Mouse (Mus musculus) neural tube, embryonic 14.5 days (tissue): Measurements from ENCODE around the gene Apoc4. TPM values are rescaled to one million over a fixed set of nuclear protein-coding genes. Genes with fewer than 3 reads are reported as not detected.

Source experiments
- ATAC-seq: fragments of 200-750 bp; cut with Nextera tagmentation; 2 replicates; pipeline ENCODE4 v1.8.0; 2017; ENCODE audit warnings: low read depth, mild to moderate bottlenecking, moderate TSS enrichment, moderate library complexity
- H3K27ac ChIP-seq: fragments of 300-500 bp; sonication (generic); 2 replicates; pipeline ENCODE4 v1.5.1; 2014; ENCODE audit warnings: low read depth, mild to moderate bottlenecking, control low read depth, low read length, moderate library complexity, mixed read lengths
- H3K27me3 ChIP-seq: fragments of 300-500 bp; sonication (generic); 2 replicates; pipeline ENCODE4 v1.6.1; 2014; ENCODE audit warnings: low read length; ENCODE audit not compliant: control insufficient read depth, insufficient read depth
- H3K36me3 ChIP-seq: fragments of 300-500 bp; sonication (generic); 2 replicates; pipeline ENCODE4 v1.6.1; 2014; ENCODE audit warnings: low read length, mixed read lengths; ENCODE audit not compliant: control insufficient read depth, insufficient read depth
- H3K4me1 ChIP-seq: fragments of 300-500 bp; sonication (generic); 2 replicates; pipeline ENCODE4 v1.6.1; 2014; ENCODE audit warnings: low read length; ENCODE audit not compliant: control insufficient read depth, insufficient read depth
- H3K4me2 ChIP-seq: fragments of 300-500 bp; sonication (generic); 2 replicates; pipeline ENCODE4 v1.6.1; 2014; ENCODE audit warnings: mild to moderate bottlenecking, low read depth, low read length, control low read depth
- H3K4me3 ChIP-seq: fragments of 300-500 bp; sonication (generic); 2 replicates; pipeline ENCODE4 v1.5.1; 2014; ENCODE audit warnings: low read depth, low read length, control low read depth, mixed read lengths
- H3K9ac ChIP-seq: fragments of 300-500 bp; sonication (generic); replicated peaks from 2 replicates; pipeline ENCODE4 v1.6.1; 2014; ENCODE audit warnings: low read depth, mild to moderate bottlenecking, control low read depth, low read length, mixed read lengths
- H3K9me3 ChIP-seq: fragments of 300-500 bp; sonication (generic); 2 replicates; pipeline ENCODE4 v1.6.1; 2016; ENCODE audit warnings: low read length; ENCODE audit not compliant: control insufficient read depth
- WGBS: fragments of 180-500 bp; shearing (Covaris S2); extraction: QIAGEN DNeasy Blood & Tissue Kit; methylation state at CpG from one replicate; pipeline ENCODE4 v1.1.7; 2014; 5-methylcytosine and 5-hydroxymethylcytosine counted together
- polyA plus RNA-seq: library from polyadenylated mRNA; unstranded; fragments of >200 nt; fragmentation: Nextera tagmentation; extraction: Ambion mirVana; gene quantifications from 2 replicates; pipeline ENCODE4 v1.2.1, GENCODE M21; 2014

Apoc4 gene
- polyA plus RNA-seq, 1 experiment from 2014 or later: 0.20 TPM

DNA sequence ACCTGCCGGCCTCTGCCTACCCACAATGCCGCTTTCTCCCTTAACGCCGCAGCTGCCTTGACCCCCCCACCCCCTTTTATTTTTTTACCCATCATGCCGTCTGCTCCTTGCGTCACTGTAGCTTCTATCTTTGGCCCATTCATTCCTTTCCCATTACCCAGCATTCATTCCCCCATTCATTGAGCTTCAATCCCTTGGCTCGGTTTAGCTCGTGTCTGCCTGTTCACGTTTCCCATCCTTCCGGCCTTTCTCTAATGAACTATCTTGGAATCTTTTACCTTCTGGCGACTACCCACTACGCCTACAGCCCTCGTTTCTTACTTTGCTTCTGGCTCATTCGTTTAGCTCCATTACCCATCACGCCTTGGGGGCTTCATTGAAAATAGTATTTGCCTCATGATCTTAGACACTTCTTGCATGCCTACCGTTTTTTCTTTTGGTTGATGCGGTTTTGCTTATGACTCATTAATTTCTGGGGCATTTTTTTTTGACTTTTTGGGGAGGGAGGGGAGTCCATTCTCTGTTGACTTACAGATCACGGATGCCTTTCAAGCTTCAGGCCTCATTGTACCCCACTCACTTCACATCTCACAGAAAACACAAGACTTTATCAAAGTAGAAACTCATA lies 34.9 kb upstream of the Apoc4 start:
- Histone ChIP-seq H3K27me3 (no peaks in the 10 kb centered on the region), H3K27ac (peak overlapping the region; percentile 92), H3K9ac (peak overlapping the region; percentile 51; the same call in 1 of the 2 replicates), H3K4me1 (peaks cover 12% of the 10 kb centered on the region), H3K4me2 (peak overlapping the region; percentile 73), H3K4me3 (peak overlapping the region; percentile 29), H3K36me3 (peaks cover 10% of the 10 kb centered on the region; the same call in 1 of the 2 replicates), H3K9me3 (peaks cover 2% of the 10 kb centered on the region; the same call in 1 of the 2 replicates)
- WGBS: 6% methylated on average over 18 of the region's 18 CpGs
- ATAC-seq: no peak

DNA sequence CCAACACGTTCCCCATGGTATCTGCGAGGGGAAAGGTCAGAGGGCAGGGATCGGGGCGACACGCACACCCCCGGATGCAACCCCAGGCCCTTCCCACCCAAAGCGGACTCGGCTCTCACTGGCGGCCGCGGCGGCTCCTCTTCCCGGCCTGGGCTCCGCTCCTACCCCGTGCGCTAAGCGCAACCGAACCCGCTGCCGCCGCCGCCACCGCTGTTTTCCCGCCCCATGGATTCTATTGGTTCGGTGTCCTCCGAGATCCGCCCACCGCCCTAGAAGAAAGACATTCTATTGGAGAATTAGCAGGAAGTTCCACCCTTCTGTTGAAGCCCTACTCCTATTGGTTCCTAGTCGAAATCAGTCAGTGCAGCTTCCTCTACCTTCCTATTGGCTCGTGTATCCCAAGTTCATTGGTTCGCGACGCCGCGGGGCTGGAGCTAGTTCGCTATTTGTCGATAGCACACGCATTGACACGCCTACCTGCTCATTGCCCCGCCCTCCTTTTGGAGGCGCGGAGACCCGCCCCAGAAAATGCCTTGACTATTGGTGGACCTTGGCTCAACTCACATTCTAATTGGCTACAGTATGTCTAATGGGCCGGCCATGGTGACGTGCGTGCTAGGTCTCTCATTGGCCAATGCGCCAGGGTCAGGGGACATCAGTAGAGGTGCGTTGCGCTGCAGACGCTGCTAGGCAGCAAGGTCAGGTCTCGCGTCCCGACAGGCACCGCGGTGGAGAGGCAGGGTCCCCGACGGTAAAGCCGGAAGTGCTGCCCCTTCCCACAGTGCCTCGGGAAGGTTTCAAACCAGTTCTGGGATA lies 34.2 kb upstream of the Apoc4 start, which contains the start of gene Tomm40:
Tomm40 (minus strand) TSS at position 200 of the 816 bp plus-strand sequence.
- H3K4me2 ChIP-seq: peak within 1 kb of the TSS; percentile 73
- peaks cover 13% of the 10 kb centered on the region; the same call in 1 of the 2 replicates for H3K36me3 ChIP-seq
- WGBS: under 1% methylated on average over 52 of the region's 59 CpGs
- H3K4me3 ChIP-seq: peak within 1 kb of the TSS; percentile 79
- no peaks in the 10 kb centered on the region for H3K27me3 ChIP-seq
- H3K27ac ChIP-seq: peak within 1 kb of the TSS; percentile 92
- peak; percentile 98 for ATAC-seq
- no peaks in the 10 kb centered on the region for H3K9me3 ChIP-seq
- peaks cover 12% of the 10 kb centered on the region for H3K4me1 ChIP-seq
- peak within 1 kb of the TSS; percentile 88 for H3K9ac ChIP-seq

DNA sequence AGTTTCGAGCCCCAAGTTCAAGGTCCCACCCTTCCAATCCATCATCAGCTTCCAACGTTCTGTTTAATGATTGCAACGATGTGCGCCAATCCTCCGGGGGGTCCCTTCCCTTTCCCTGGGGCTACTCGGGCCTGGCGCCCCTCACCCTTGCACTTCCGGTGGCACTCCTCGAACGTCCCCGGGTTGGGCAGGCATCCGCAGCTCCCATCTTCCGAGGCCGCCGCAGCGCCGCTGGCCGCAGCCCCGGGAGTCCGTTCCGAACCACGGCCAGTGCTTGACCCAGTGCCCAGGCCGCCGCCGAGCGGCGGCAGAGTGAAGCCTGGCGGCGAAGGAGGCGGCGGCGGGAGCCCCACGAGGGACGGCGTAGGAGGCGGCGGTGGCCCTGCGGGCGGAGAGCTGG lies 33.6 kb upstream of the Apoc4 start:
- ATAC-seq: no peak
- Histone ChIP-seq H3K36me3 (peaks cover 14% of the 10 kb centered on the region; the same call in 1 of the 2 replicates), H3K4me2 (peak overlapping the region; percentile 65), H3K4me3 (peak overlapping the region; percentile 79), H3K27me3 (no peaks in the 10 kb centered on the region), H3K4me1 (peaks cover 12% of the 10 kb centered on the region), H3K9me3 (no peaks in the 10 kb centered on the region), H3K27ac (peak overlapping the region; percentile 73), H3K9ac (peak overlapping the region; percentile 88)
- WGBS: 1% methylated on average over 38 of the region's 39 CpGs

DNA sequence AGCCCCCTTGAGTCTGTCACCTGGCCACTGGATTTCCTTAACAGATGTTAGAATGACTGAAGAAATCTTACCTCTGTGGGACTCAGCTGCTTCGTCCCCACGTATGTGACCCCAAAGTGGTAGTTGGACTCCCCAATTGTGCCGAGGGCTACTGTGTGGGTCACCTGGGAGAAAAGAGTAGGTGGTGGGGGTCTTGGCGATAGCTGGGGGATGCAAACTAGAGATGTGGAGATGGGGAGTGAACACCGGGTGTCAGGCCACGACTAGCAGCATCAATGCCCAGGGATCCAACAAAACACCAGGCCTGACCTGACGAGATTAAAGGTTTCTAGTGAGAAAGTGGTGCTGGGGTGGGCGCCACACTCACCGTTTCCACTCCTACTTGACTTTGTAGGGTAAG lies 32.3 kb upstream of the Apoc4 start:
- no peak overlapping the region for H3K4me3 ChIP-seq
- no peak for ATAC-seq
- no peaks in the 10 kb centered on the region for H3K27me3 ChIP-seq
- H3K9me3 ChIP-seq: no peaks in the 10 kb centered on the region
- no peak overlapping the region for H3K27ac ChIP-seq
- no peak overlapping the region for H3K9ac ChIP-seq
- H3K4me1 ChIP-seq: peaks cover 12% of the 10 kb centered on the region
- no peak overlapping the region for H3K4me2 ChIP-seq
- 91% methylated on average over 9 of the region's 9 CpGs for WGBS
- peaks cover 22% of the 10 kb centered on the region for H3K36me3 ChIP-seq

DNA sequence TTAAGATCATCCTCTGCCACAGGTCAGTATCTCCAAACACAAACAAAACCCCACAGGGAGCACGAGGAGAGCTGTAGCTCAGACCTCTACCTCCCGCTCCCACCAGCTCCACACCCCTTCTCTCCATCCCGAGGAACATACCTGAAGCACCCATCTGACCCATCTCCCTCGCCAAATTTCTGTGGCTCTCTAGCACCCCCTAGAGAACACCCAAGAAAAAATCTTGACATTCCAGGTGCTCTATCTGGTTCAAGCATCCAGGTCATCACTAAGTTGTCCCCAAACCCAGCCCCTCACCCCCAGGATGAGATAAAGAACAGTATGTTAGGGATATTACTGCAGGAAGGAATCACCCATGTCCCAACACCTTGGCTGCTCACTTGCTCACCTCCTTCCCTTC lies 31.9 kb upstream of the Apoc4 start:
- WGBS: 66% methylated on average over 4 of the region's 4 CpGs
- Histone ChIP-seq H3K9me3 (no peaks in the 10 kb centered on the region), H3K36me3 (peaks cover 22% of the 10 kb centered on the region)

DNA sequence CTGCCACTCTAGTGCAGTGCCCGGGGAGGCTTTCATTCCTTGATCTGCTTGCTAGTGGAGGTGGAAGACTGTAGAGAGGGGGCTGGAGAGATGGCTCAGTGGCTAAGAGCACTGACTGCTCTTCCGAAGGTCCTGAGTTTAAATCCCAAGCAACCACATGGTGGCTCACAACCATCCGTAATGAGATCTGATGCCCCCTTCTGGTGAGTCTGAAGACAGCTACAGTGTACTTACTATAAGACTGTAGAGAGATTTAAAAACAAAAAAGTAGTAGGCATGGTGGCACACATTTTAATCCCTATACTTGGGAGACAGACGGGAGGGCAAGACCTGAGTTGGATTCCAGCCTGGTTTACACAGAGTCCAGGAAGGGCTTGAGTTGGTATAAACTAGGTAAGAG lies 31.1 kb upstream of the Apoc4 start:
- ATAC-seq: no peak
- no peak overlapping the region for H3K9ac ChIP-seq
- H3K4me3 ChIP-seq: no peak overlapping the region
- H3K36me3 ChIP-seq: peaks cover 22% of the 10 kb centered on the region
- H3K27me3 ChIP-seq: no peaks in the 10 kb centered on the region
- no peaks in the 10 kb centered on the region for H3K9me3 ChIP-seq
- WGBS: 80% methylated on average over 4 of the region's 4 CpGs
- H3K4me2 ChIP-seq: no peak overlapping the region
- no peak overlapping the region for H3K27ac ChIP-seq
- H3K4me1 ChIP-seq: peaks cover 12% of the 10 kb centered on the region

More for the DNA sequence above, 31.9 kb upstream of the Apoc4 start:
- H3K4me3 ChIP-seq: no peak overlapping the region
- no peak for ATAC-seq
- no peak overlapping the region for H3K4me2 ChIP-seq
- no peak overlapping the region for H3K9ac ChIP-seq
- H3K27ac ChIP-seq: no peak overlapping the region
- peaks cover 12% of the 10 kb centered on the region for H3K4me1 ChIP-seq
- H3K27me3 ChIP-seq: no peaks in the 10 kb centered on the region

DNA sequence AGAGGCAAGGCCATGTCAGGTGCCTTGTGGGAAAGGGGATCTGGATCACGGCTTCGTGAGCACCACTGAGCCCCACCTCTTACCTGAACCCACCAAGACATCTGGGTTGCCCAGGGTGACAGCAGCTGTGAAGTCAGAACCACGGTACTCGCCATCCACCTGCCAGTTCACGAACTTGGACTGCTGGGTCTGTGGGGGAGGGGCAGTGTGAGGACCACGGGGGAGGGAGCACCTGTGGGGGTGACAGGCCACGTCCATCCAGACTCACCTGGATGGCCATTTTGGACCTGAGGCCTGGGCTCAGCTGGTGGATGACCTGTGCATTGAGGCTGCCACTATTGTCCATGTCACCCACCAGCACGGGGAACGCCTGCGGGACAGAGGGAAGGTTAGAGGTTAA lies 29.4 kb upstream of the Apoc4 start:
- Histone ChIP-seq H3K4me1 (peaks cover 9% of the 10 kb centered on the region), H3K4me2 (no peak overlapping the region), H3K9me3 (no peaks in the 10 kb centered on the region), H3K36me3 (peaks cover 22% of the 10 kb centered on the region), H3K4me3 (no peak overlapping the region), H3K27me3 (no peaks in the 10 kb centered on the region), H3K9ac (no peak overlapping the region), H3K27ac (no peak overlapping the region)
- no peak for ATAC-seq
- 93% methylated on average over 10 of the region's 10 CpGs for whole genome bisulfite sequencing

DNA sequence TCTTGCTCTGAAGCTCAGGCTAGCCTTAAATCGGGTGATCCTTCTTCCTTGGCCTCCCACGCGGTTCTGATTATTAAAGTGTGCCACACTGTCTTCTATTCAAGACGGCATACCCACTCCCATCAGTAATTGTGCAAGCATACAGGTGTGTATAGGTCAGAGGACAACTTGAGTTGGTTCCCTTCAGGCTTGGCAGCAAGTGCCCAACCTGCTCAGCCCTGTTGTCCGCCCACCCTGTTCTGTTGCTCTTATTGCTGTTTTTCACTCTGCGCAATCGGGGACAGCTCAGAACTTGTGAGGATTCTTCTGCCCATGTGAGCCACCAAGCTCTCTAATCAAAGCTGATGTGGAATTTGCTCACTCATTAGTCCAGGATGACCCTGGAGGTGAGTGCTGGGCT lies 24.0 kb upstream of the Apoc4 start:
- H3K4me2 ChIP-seq: no peak overlapping the region
- H3K36me3 ChIP-seq: peaks cover 15% of the 10 kb centered on the region
- H3K27me3 ChIP-seq: no peaks in the 10 kb centered on the region
- no peak for ATAC-seq
- WGBS: 92% methylated on average over 7 of the region's 7 CpGs
- no peaks in the 10 kb centered on the region for H3K9me3 ChIP-seq
- H3K9ac ChIP-seq: no peak overlapping the region
- no peaks in the 10 kb centered on the region for H3K4me1 ChIP-seq
- H3K4me3 ChIP-seq: no peak overlapping the region
- no peak overlapping the region for H3K27ac ChIP-seq

DNA sequence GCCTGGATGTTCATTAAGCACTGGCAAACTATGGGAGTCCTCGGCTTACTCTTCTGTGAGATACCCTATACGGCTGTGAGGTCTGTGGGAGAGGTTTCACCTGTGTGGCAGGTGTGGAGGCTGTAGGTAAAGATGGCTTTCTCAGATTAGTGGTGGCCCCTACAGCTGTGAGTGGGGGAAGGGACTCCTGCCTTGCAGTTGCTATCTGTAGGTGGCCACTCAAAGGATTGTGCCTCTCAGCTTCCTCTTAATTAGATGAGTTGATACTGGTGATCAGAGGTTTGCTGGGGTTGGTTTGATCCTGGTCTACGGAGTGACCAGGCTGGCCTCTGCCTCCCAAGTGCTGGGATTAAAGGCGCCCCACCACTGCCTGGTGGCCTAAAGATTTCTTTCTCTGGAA lies 23.2 kb upstream of the Apoc4 start:
- H3K36me3 ChIP-seq: peaks cover 14% of the 10 kb centered on the region
- ATAC-seq: no peak

More for the DNA sequence above, 23.2 kb upstream of the Apoc4 start:
- Histone ChIP-seq H3K9me3 (no peaks in the 10 kb centered on the region), H3K27ac (no peak overlapping the region), H3K4me1 (no peaks in the 10 kb centered on the region), H3K9ac (no peak overlapping the region), H3K4me2 (no peak overlapping the region), H3K4me3 (no peak overlapping the region), H3K27me3 (no peaks in the 10 kb centered on the region)
- 93% methylated on average over 4 of the region's 4 CpGs for WGBS
